Mouse (Mus musculus) hindbrain, embryonic 12.5 days (tissue): Measurements from ENCODE around the gene Skap1. TPM values are rescaled to one million over a fixed set of nuclear protein-coding genes. Genes with fewer than 3 reads are reported as not detected.
"Not testable (repeated sequence)": the region's sequence is repeated elsewhere in the genome, so short reads cannot be mapped to it uniquely, and the experiment has no call there.

Experiments
- ATAC-seq: fragments of 200-750 bp; cut with Nextera tagmentation; 2 replicates; pipeline ENCODE4 v1.8.0; 2017; ENCODE audit warnings: moderate TSS enrichment; ENCODE audit not compliant: low FRiP score
- H3K27ac ChIP-seq: fragments of 300-500 bp; sonication (generic); 2 replicates; pipeline ENCODE4 v1.5.1; 2016; ENCODE audit warnings: mild to moderate bottlenecking
- H3K27me3 ChIP-seq: fragments of 300-500 bp; sonication (generic); 2 replicates; pipeline ENCODE4 v1.6.1; 2016; ENCODE audit warnings: mild to moderate bottlenecking
- H3K36me3 ChIP-seq: fragments of 300-500 bp; sonication (generic); 2 replicates; pipeline ENCODE4 v1.6.1; 2016; ENCODE audit warnings: mild to moderate bottlenecking
- H3K4me1 ChIP-seq: fragments of 300-500 bp; sonication (generic); 2 replicates; pipeline ENCODE4 v1.6.1; 2016
- H3K4me2 ChIP-seq: fragments of 300-500 bp; sonication (generic); replicated peaks from 2 replicates; pipeline ENCODE4 v1.6.1; 2016; ENCODE audit warnings: mild to moderate bottlenecking
- H3K4me3 ChIP-seq: fragments of 300-500 bp; sonication (generic); 2 replicates; pipeline ENCODE4 v1.5.1; 2016; ENCODE audit warnings: mild to moderate bottlenecking
- H3K9ac ChIP-seq: fragments of 300-500 bp; sonication (generic); 2 replicates; pipeline ENCODE4 v1.6.1; 2016; ENCODE audit warnings: mild to moderate bottlenecking, moderate library complexity
- H3K9me3 ChIP-seq: fragments of 300-500 bp; sonication (generic); replicated peaks from 2 replicates; pipeline ENCODE4 v1.6.1; 2016; ENCODE audit warnings: mild to moderate bottlenecking
- WGBS: fragments of 180-500 bp; shearing (Covaris S2); methylation state at CpG from one replicate; pipeline ENCODE4 v1.1.7; 2016; 5-methylcytosine and 5-hydroxymethylcytosine counted together
- polyA plus RNA-seq: library from polyadenylated mRNA; unstranded; fragments of >200 nt; fragmentation: Nextera tagmentation; extraction: Ambion mirVana; gene quantifications from 2 replicates; pipeline ENCODE4 v1.2.1, GENCODE M21; 2016

The Skap1 gene
- polyA plus RNA-seq, 1 experiment from 2014 or later, result 2.4 TPM

DNA sequence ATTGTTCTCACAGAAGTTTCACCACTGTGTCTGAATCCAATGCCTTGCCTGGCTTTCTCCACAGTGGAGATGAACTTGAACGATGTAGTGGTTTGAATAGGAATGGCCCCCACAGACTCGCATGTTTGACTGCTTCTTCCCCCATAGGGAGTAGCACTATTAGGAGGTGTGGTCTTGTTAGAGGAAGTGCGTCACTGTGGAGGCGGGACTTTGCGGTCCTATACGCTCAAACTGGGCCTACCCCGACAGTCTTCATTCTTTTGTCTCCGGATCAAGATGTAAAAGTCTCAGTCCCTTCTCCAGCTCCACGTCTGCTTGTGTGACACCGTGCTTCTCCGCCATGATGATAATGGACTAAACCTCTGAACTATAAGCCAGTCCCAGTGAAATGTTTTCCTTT is 229.0 kb downstream of the Skap1 start:
- 92% methylated on average over 11 of the region's 11 CpGs for WGBS
- H3K9me3 ChIP-seq, result no peaks in the 10 kb centered on the region
- no peaks in the 10 kb centered on the region for H3K36me3 ChIP-seq
- no peak overlapping the region for H3K9ac ChIP-seq
- H3K4me1 ChIP-seq, result peaks cover 23% of the 10 kb centered on the region
- no peak for ATAC-seq
- H3K27me3 ChIP-seq, result no peaks in the 10 kb centered on the region
- no peak overlapping the region for H3K4me2 ChIP-seq
- no peak overlapping the region for H3K27ac ChIP-seq
- H3K4me3 ChIP-seq, result no peak overlapping the region

DNA sequence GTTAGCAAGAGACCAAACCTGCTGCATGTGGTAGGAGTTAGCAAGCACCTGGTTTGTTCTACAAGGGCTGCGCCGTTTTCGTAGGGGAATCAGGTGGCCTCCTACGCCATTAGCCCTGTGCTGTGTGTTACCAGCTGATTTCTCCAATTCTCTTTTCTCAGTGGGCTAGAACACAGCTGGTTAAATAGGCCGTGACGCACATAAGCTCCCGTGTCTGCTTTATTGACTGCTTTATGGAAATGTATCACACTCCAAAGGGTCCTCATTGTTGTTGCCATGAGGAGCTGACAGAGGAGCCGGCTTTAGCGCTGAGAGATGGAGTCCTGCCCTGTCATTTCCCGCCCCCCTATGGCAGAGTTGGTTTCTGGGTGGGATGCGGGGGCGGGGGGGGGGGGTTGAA is 230.4 kb downstream of the Skap1 start:
- Histone ChIP-seq H3K4me3 (no peak overlapping the region), H3K4me1 (peaks cover 23% of the 10 kb centered on the region), H3K9ac (no peak overlapping the region), H3K4me2 (peak overlapping the region; percentile 11; the same call in 1 of the 2 replicates), H3K27ac (peak overlapping the region; percentile 62), H3K27me3 (no peaks in the 10 kb centered on the region), H3K9me3 (no peaks in the 10 kb centered on the region), H3K36me3 (no peaks in the 10 kb centered on the region)
- ATAC-seq, result peak; percentile 61; the same call in 1 of the 2 replicates
- WGBS, result 38% methylated on average over 12 of the region's 12 CpGs

DNA sequence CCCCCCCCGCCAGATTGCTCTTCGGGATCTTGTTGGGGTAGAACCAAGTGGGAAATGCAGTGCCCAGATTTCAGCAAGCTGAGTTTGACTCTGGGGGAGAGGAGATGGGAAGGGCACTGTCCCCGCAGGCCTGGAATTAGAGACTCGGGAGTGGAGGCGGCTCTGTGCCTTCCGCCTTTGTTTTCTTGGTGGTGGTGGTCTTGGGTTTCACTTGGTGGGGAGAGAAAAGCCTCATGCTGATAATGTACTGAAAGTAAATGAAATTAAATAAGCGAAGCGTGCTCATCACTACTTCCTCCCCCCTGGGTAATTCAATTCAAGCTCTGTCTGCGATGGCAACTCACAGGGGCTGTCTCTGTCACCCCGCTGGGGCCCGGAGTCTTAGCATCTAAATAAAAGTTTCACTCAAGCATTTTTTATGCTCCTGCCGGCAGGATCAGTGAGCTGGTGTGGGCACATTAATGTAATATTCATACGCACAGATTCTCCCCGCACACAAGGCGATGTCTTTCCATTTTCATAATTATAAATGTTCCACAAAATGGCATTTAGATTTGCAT is 231.9 kb downstream of the Skap1 start:
- Histone ChIP-seq H3K9me3 (no peaks in the 10 kb centered on the region), H3K4me2 (0 out of 2 replicates have a peak overlapping the region, but pooled peaks have one; percentile 25), H3K27me3 (no peaks in the 10 kb centered on the region), H3K27ac (peak overlapping the region; percentile 68), H3K4me3 (no peak overlapping the region), H3K9ac (no peak overlapping the region), H3K4me1 (peaks cover 23% of the 10 kb centered on the region), H3K36me3 (no peaks in the 10 kb centered on the region)
- 23% methylated on average over 15 of the region's 15 CpGs for WGBS
- ATAC-seq, result no peak

DNA sequence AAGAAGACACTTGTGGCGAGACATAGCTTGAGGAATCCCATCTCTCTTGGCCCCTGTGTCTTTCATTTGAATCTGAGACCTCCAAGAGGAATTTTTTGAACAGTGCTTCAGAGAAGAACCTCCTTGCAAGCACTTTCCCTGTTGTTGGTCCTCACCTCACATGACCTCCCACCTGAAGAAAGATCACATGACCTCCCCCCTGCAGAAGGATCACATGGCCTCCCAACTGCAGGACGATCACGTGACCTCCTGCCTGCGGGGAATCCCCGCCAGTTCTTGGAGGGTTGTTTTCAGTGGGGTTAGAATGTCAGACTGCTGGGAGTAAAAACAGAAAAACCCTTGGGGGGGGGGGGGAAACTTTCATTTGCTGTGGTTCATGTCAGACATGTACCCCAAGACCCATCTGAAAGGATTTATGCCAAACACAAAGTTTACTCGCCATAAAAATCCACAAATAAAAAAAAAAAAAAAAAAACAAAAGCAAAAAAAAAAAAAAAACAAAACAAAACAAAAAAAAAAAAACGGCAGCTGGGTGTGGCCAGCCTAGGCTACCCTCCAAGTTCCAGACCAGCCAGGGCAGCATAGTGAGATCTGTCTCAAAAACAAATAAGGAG is 232.6 kb downstream of the Skap1 start:
- 0 out of 2 replicates have a peak overlapping the region, but pooled peaks have one; percentile 23 for H3K27ac ChIP-seq
- no peaks in the 10 kb centered on the region for H3K27me3 ChIP-seq
- no peaks in the 10 kb centered on the region for H3K9me3 ChIP-seq
- H3K4me3 ChIP-seq, result no peak overlapping the region
- H3K4me1 ChIP-seq, result peaks cover 23% of the 10 kb centered on the region
- WGBS, result 10% methylated on average over 7 of the region's 7 CpGs
- peak overlapping the region; percentile 25; the same call in 1 of the 2 replicates for H3K4me2 ChIP-seq
- H3K9ac ChIP-seq, result no peak overlapping the region
- ATAC-seq, result no peak
- H3K36me3 ChIP-seq, result no peaks in the 10 kb centered on the region

DNA sequence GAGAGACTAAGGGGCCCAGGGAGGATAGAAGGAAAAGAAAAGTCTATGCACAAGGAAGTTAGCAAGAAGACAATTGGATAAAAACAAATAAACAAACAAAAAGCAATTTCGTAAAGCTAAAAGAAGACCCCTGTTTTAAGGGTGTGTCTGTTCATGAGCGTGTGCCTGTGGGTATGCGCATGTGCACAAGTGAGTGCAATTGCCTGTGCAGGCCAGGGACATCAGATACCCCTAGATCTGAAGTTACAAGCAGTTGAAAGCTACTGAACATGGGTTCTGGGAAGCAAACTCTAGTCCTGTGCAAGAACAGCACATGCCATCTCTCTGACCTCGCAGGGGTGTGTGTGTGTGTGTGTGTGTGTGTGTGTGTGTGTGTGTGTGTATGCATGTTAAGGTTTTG is 233.1 kb downstream of the Skap1 start:
- Histone ChIP-seq H3K36me3 (no peaks in the 10 kb centered on the region), H3K9me3 (no peaks in the 10 kb centered on the region), H3K27me3 (no peaks in the 10 kb centered on the region), H3K4me2 (no peak overlapping the region), H3K4me1 (peaks cover 23% of the 10 kb centered on the region), H3K27ac (no peak overlapping the region), H3K9ac (no peak overlapping the region), H3K4me3 (no peak overlapping the region)
- ATAC-seq, result no peak
- 82% methylated on average over 4 of the region's 4 CpGs for WGBS

DNA sequence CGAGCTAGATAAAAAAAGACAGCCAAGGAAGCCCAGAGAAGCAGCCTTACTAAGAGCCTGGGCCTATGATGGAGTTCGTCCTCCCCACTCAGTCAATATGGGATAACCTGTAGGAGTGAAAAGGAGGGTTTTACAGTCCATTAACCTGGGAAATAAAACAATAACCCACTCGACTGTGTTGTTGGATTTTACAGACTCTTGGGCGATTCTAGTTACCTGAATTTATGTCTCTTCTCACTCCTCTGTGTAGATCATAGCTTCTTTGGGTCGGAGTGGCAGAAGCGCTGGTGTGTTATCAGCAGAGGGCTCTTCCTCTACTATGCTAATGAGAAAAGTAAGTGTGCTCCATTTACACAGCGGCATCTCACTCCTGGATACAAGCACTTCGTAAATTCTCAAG is 239.4 kb downstream of the Skap1 start:
- Histone ChIP-seq H3K9ac (no peak overlapping the region), H3K27me3 (no peaks in the 10 kb centered on the region), H3K4me1 (peaks cover 4% of the 10 kb centered on the region; the same call in 1 of the 2 replicates), H3K4me2 (no peak overlapping the region), H3K4me3 (no peak overlapping the region), H3K9me3 (no peaks in the 10 kb centered on the region), H3K36me3 (no peaks in the 10 kb centered on the region), H3K27ac (no peak overlapping the region)
- WGBS, result 82% methylated on average over 8 of the region's 8 CpGs
- no peak for ATAC-seq

DNA sequence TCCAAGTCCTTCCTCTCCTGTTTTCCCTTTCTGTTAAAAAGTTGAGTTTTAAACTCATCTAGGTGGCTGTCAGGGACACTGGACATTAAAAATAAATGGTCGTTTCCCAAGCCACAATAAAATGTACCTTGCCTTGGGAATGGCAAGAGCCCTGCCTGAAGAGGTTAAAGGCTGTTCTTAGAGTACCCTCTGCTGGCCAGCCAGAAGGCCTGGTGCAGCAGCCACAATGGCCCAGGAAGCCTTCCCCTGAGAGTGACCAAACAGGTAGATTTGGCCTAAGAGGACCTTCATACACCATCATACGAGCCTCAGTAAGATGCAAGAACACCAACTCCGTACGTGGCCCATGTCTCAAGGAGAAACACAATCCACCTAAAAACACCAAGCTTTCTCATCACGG is 246.9 kb downstream of the Skap1 start:
- no peaks in the 10 kb centered on the region for H3K27me3 ChIP-seq
- no peak overlapping the region for H3K4me2 ChIP-seq
- H3K36me3 ChIP-seq, result no peaks in the 10 kb centered on the region
- no peak overlapping the region for H3K4me3 ChIP-seq
- WGBS, result 70% methylated on average over 5 of the region's 5 CpGs
- ATAC-seq, result no peak
- no peak overlapping the region for H3K27ac ChIP-seq
- H3K9me3 ChIP-seq, result no peaks in the 10 kb centered on the region
- no peak overlapping the region for H3K9ac ChIP-seq
- peaks cover 23% of the 10 kb centered on the region for H3K4me1 ChIP-seq

DNA sequence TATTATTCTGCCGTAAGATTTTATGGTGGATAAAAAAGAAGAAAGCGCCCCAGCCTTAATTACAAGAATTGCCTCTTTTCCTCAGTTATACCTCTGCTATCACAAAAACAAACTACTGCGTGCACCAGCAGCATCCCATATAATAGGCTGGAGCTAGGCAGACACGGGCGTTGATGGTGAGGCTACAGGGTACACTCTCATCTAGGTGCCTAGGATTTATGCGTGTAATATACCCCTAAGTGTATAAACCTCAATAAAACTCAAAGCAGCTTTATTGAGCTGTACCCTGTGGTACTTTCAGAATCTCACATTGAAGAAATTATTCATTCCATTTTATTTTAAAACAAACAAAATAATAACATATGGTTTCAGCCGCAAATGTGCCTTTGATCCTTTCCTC is 247.3 kb downstream of the Skap1 start:
- ATAC-seq, result no peak
- H3K4me2 ChIP-seq, result no peak overlapping the region
- no peaks in the 10 kb centered on the region for H3K27me3 ChIP-seq
- 96% methylated on average over 7 of the region's 7 CpGs for WGBS
- no peak overlapping the region for H3K27ac ChIP-seq
- H3K9ac ChIP-seq, result no peak overlapping the region
- peaks cover 23% of the 10 kb centered on the region for H3K4me1 ChIP-seq
- H3K9me3 ChIP-seq, result no peaks in the 10 kb centered on the region
- no peak overlapping the region for H3K4me3 ChIP-seq
- H3K36me3 ChIP-seq, result no peaks in the 10 kb centered on the region

DNA sequence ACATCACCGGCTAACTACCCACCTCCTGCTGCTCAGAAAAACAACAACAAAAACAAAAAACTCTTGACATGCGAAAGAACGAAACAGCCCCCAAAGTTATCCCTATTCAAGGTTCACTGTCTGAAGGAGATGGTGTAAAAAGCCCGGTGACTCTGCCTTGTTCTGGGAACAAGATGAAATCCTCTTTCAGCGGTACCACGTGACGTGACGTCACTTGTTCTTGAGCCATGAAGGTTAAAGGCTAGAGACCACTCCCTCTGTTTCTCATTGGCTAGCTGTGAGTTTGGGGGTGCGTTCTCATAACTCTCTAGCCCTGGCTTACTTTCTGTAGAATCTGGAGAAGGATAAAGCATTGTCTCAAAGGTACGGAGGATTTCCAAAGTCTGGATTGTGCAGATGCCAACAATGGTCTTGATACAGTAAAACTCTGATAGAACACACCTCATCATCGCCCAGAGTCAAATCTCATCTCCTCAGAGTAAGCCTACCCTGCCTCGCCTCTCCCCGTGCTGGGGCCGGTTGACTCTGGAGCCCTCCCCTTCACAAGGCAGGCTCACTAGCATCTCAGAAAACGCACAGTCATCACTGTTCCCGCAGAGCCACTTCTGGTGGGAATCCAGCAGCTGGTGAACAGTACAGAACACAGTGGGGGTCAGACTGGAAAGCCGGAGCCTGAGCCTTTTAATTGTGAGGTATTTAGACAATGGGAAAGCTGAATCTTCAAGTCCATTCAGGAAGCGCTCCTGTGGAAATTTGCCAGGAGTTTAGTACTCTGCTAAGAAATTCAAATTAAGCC is 249.0 kb downstream of the Skap1 start:
- Histone ChIP-seq H3K27ac (0 out of 2 replicates have a peak overlapping the region, but pooled peaks have one; percentile 12), H3K27me3 (no peaks in the 10 kb centered on the region), H3K36me3 (no peaks in the 10 kb centered on the region), H3K9me3 (no peaks in the 10 kb centered on the region), H3K4me3 (no peak overlapping the region), H3K9ac (no peak overlapping the region), H3K4me1 (peaks cover 19% of the 10 kb centered on the region), H3K4me2 (0 out of 2 replicates have a peak overlapping the region, but pooled peaks have one; percentile 18)
- 46% methylated on average over 18 of the region's 18 CpGs for WGBS
- ATAC-seq, result no peak

DNA sequence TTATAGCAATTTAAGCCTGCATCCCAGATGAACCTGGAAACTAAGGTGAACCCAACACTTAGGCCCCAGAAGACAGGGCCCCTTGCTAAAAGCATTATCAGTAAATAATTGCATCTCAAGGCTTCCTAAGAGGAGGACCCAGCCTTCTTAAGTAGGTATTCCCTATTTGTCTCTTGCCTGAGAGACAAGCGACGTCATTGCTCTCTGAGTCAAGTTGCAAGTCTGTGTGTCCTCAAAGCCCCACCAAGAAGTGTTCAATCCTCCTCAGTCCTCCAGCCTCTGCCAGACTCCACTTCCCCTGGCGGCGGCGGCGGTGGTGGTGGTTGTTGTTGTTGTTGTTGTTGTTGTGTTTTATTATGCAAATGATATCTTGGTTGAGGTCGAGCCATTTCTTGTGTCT is 249.6 kb downstream of the Skap1 start:
- Histone ChIP-seq H3K4me3 (no peak overlapping the region), H3K27me3 (no peaks in the 10 kb centered on the region), H3K4me1 (peaks cover 22% of the 10 kb centered on the region), H3K9me3 (no peaks in the 10 kb centered on the region), H3K4me2 (no peak overlapping the region), H3K9ac (no peak overlapping the region), H3K36me3 (no peaks in the 10 kb centered on the region), H3K27ac (no peak overlapping the region)
- no peak for ATAC-seq
- WGBS, result 64% methylated on average over 7 of the region's 7 CpGs

DNA sequence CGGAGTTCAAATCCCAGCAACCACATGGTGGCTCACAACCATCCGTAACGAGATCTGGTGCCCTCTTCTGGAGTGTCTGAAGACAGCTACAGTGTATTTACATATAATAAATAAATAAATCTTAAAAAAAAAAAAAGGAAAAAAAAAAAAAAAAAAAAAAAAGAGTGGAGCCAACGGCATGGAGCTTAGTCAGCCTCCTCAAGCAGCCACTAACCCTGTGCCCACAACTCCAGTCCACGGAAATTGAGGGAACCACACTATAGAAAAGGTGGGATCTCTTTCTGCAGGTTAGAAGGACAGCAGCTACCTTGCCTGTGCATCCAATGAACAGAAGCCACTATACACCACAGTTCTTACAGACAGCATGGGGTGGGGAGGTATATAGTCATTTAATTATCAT is 250.8 kb downstream of the Skap1 start:
- not testable (repeated sequence) for H3K27me3 ChIP-seq, H3K9me3 ChIP-seq, H3K4me3 ChIP-seq, H3K4me2 ChIP-seq, H3K27ac ChIP-seq, H3K9ac ChIP-seq, H3K36me3 ChIP-seq, ATAC-seq
- H3K4me1 ChIP-seq, result peaks cover 24% of the 10 kb centered on the region
- WGBS, result 83% methylated on average over 4 of the region's 5 CpGs

DNA sequence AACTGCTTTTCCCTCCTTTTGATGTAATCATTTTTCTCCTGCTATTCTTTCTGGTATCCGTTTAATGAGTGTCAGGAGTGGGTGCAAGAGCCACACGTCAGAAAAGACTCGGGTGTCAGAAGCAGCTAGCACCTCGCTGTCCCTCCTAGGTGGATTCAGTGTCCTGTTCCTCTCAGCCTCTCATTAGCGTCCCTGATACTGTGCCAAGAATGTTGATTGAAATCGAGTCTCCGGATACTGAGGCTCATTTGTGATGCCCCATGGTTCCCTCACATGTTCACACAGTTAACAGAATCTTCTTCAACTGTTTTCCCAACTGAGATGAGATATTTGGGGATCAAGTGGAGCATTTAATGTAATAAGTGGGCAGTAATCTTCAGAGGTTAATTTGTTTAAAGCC is 254.2 kb downstream of the Skap1 start:
- no peaks in the 10 kb centered on the region for H3K36me3 ChIP-seq
- peaks cover 14% of the 10 kb centered on the region for H3K4me1 ChIP-seq
- no peak overlapping the region for H3K4me2 ChIP-seq
- no peak overlapping the region for H3K9ac ChIP-seq
- no peak overlapping the region for H3K4me3 ChIP-seq
- no peak overlapping the region for H3K27ac ChIP-seq
- H3K27me3 ChIP-seq, result no peaks in the 10 kb centered on the region
- ATAC-seq, result no peak
- WGBS, result 57% methylated on average over 7 of the region's 7 CpGs
- H3K9me3 ChIP-seq, result no peaks in the 10 kb centered on the region
